Mouse (Mus musculus) hindbrain, postnatal 0 days (tissue): ENCODE results near the gene Eogt. TPM values are rescaled to one million over a fixed set of nuclear protein-coding genes. Genes with fewer than 3 reads are reported as not detected.

Experiments used
- ATAC-seq: fragments of 200-750 bp; cut with Nextera tagmentation; 2 replicates; pipeline ENCODE4 v1.8.0; 2017; ENCODE audit warnings: mild to moderate bottlenecking, moderate TSS enrichment, moderate library complexity
- DNase-seq: peaks from one replicate; pipeline ENCODE4 v3.0.0-alpha.2; 2015; ENCODE audit warnings: low spot score
- H3K27ac ChIP-seq: fragments of 300-500 bp; sonication (generic); 2 replicates; pipeline ENCODE4 v1.5.1; 2014; ENCODE audit warnings: mild to moderate bottlenecking
- H3K27me3 ChIP-seq: fragments of 300-500 bp; sonication (generic); 2 replicates; pipeline ENCODE4 v1.6.1; 2014; ENCODE audit warnings: low read length, mixed read lengths; ENCODE audit not compliant: insufficient read depth
- H3K36me3 ChIP-seq: fragments of 300-500 bp; sonication (generic); 2 replicates; pipeline ENCODE4 v1.6.1; 2014; ENCODE audit warnings: low read length, mixed read lengths; ENCODE audit not compliant: insufficient read depth
- H3K4me1 ChIP-seq: fragments of 300-500 bp; sonication (generic); 2 replicates; pipeline ENCODE4 v1.6.1; 2014; ENCODE audit warnings: antibody characterized with exemption, low read length, mixed read lengths; ENCODE audit not compliant: insufficient read depth
- H3K4me2 ChIP-seq: fragments of 300-500 bp; sonication (generic); 2 replicates; pipeline ENCODE4 v1.6.1; 2014; ENCODE audit warnings: low read depth, mild to moderate bottlenecking, low read length, moderate library complexity, mixed read lengths
- H3K4me3 ChIP-seq: fragments of 300-500 bp; sonication (generic); 2 replicates; pipeline ENCODE4 v1.5.1; 2014; ENCODE audit warnings: low read length
- H3K9ac ChIP-seq: fragments of 300-500 bp; sonication (generic); replicated peaks from 2 replicates; pipeline ENCODE4 v1.6.1; 2014; ENCODE audit warnings: mild to moderate bottlenecking, low read length, moderate library complexity, mixed read lengths
- H3K9me3 ChIP-seq: fragments of 300-500 bp; sonication (generic); 2 replicates; pipeline ENCODE4 v1.6.1; 2016; ENCODE audit warnings: low read length, mixed read lengths
- CTCF ChIP-seq: IDR thresholded peaks from 2 replicates; pipeline ENCODE4 v1.5.1; 2016; ENCODE audit warnings: antibody characterized with exemption, control low read depth, low read depth
- WGBS: fragments of 180-500 bp; shearing (Covaris S2); extraction: QIAGEN DNeasy Blood & Tissue Kit; methylation state at CpG from one replicate; pipeline ENCODE4 v1.1.7; 2014; 5-methylcytosine and 5-hydroxymethylcytosine counted together
- polyA plus RNA-seq: library from polyadenylated mRNA; unstranded; fragments of >200 nt; fragmentation: Nextera tagmentation; extraction: Ambion mirVana; gene quantifications from 2 replicates; pipeline ENCODE4 v1.2.1, GENCODE M21; 2015
- total RNA-seq: library from RNA; depleted of rRNA; stranded (reverse); fragments of >200 nt; gene quantifications from 2 replicates; pipeline ENCODE4 v1.2.3, GENCODE M21; 2014

The Eogt gene
- total and polyA plus RNA-seq, 2 experiments from 2014 or later: 11.4 to 33.7 TPM

DNA sequence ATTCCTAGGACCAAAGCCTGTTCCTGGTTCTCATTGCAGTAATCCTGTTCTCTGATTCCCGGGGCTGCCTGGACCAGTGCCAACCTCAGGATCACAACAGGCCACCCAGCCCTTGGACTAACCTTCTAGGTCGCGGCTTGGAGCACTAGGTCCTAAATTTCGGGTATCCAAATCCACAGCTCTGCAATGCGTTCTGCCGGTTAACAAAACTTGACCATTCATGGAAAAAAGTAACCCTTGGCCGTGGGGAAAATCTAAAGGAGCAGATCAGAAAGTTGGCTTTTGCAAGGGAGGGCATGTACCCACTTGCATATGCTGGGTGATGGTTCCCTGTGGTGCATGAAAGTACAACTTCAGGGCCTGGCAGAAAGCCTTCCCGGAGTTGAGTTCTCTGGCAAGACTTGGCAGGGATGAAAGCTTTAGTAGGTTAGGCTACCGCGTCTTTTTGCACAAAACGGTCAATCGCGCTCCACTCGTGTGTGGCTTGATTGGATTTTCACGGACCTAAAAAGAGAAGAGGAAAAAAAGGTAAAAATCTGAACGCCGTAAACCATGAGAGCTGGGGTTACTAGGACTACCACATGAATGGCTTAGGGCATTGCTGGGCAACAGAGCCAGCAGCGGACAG, 1.1 kb downstream of the Eogt start:
- peak; percentile 72 for ATAC-seq
- Histone ChIP-seq H3K27me3 (no peaks in the 10 kb centered on the region), H3K36me3 (no peaks in the 10 kb centered on the region), H3K9ac (peak overlapping the region; percentile 92), H3K4me2 (peak overlapping the region; percentile 100), H3K4me3 (peak overlapping the region; percentile 62), H3K27ac (peak overlapping the region; percentile 89), H3K4me1 (peaks cover 8% of the 10 kb centered on the region; the same call in 1 of the 2 replicates), H3K9me3 (no peaks in the 10 kb centered on the region)
- 8% methylated on average over 18 of the region's 18 CpGs for WGBS
- no peak for TF ChIP-seq CTCF
- peak; percentile 70 for DNase-seq

DNA sequence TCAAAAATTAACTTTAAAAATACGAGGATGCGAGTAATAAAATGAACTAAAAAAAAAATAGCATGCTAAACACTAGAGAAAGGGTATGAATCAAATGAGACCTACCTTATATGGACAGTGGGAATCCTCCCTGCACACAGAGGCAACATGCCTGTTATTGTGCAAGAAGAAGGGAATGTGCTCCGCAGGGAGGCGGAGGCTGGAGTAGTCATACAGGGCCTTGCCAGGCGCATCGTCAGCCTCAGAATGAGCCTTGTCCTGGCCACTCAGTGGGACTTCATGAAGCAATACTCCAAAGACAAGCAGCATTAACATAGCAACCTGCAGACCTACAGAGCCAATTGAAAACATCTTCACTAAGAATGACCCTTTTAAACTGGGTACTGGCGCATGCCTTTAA, 3.8 kb downstream of the Eogt start:
- WGBS: 84% methylated on average over 7 of the region's 7 CpGs
- Histone ChIP-seq H3K4me2 (no peak overlapping the region), H3K4me1 (peaks cover 8% of the 10 kb centered on the region; the same call in 1 of the 2 replicates)

DNA sequence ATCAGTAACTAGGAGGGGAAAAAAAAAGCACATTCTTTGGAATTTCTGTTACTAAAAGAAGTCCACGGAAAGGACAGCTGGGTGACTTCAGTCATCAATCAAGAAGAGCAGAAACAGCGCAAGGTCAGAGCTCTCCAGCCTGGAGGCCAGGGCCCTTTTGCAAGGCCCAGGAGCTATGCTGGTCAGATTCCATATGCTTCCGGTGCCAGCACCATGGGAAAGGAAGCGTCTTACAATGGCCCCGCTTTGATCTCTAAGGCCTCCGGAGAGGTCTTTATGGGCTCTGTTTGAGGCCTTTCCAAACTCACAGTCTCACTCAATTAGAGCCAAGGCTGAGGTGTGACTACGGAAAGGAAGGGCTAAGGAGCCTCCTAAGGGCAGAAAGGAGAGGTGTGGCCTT, 4.6 kb downstream of the Eogt start:
- DNase-seq: no peak
- H3K4me2 ChIP-seq: no peak overlapping the region
- H3K36me3 ChIP-seq: peaks cover 8% of the 10 kb centered on the region; the same call in 1 of the 2 replicates
- no peak overlapping the region for H3K9ac ChIP-seq
- H3K9me3 ChIP-seq: no peaks in the 10 kb centered on the region
- H3K27me3 ChIP-seq: no peaks in the 10 kb centered on the region
- H3K4me1 ChIP-seq: peaks cover 8% of the 10 kb centered on the region; the same call in 1 of the 2 replicates
- TF ChIP-seq CTCF: no peak
- ATAC-seq: no peak
- no peak overlapping the region for H3K4me3 ChIP-seq
- H3K27ac ChIP-seq: no peak overlapping the region
- 34% methylated on average over 7 of the region's 7 CpGs for WGBS

More for the DNA sequence above, 3.8 kb downstream of the Eogt start:
- no peaks in the 10 kb centered on the region for H3K9me3 ChIP-seq
- no peak for TF ChIP-seq CTCF
- ATAC-seq: no peak
- H3K36me3 ChIP-seq: peaks cover 7% of the 10 kb centered on the region; the same call in 1 of the 2 replicates
- no peak overlapping the region for H3K4me3 ChIP-seq
- H3K9ac ChIP-seq: no peak overlapping the region
- no peaks in the 10 kb centered on the region for H3K27me3 ChIP-seq
- no peak overlapping the region for H3K27ac ChIP-seq
- DNase-seq: no peak

DNA sequence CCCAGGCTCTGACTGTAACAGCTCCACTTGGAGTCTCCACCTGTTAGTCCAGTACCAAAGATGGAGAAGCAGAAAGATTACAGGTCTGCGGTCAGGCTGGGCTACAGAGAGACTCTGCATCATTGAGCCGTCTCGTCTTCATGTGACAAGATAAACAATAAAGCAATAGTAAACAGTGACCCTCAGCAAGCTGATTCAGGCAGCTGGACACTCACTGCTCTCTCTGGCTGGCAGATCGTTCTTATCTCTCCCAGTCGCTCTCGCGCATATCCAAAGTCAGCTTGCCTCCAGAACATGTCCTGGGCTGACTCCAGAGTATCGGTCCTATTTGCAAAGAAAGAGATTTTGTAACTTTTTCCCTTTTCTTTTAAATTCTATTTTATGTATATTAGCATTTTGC, 6.4 kb downstream of the Eogt start:
- H3K27me3 ChIP-seq: no peaks in the 10 kb centered on the region
- H3K4me3 ChIP-seq: no peak overlapping the region
- WGBS: 91% methylated on average over 8 of the region's 8 CpGs
- no peak for TF ChIP-seq CTCF
- no peak overlapping the region for H3K27ac ChIP-seq
- H3K36me3 ChIP-seq: peaks cover 10% of the 10 kb centered on the region; the same call in 1 of the 2 replicates
- DNase-seq (no peak), ATAC-seq (no peak)
- H3K4me2 ChIP-seq: no peak overlapping the region
- H3K9ac ChIP-seq: no peak overlapping the region
- peaks cover 1% of the 10 kb centered on the region; the same call in 1 of the 2 replicates for H3K4me1 ChIP-seq
- no peaks in the 10 kb centered on the region for H3K9me3 ChIP-seq

DNA sequence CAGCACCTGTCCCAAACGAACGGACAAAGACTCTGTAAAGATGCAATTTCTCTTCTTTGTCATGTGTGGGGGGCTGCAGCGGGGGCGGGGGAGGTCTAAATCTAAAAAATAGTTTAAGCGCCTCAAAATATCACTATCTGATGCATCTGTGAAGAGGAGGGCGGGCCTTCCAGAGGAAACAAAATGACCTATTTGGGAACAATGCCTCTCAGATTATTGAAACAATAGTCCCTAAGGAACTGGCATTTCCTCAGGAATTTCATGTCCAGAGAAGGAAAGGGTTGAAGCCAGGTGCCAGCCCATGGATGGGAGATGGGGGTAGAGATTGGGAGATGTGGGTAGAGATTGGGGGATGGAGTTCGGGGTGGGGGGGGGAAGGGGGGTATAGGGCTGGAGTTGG, 7.2 kb downstream of the Eogt start:
- 82% methylated on average over 7 of the region's 7 CpGs for WGBS
- no peaks in the 10 kb centered on the region for H3K4me1 ChIP-seq
- no peak overlapping the region for H3K4me2 ChIP-seq
- ATAC-seq (no peak), DNase-seq (no peak)
- no peak overlapping the region for H3K9ac ChIP-seq
- H3K27ac ChIP-seq: no peak overlapping the region
- H3K4me3 ChIP-seq: no peak overlapping the region
- peaks cover 10% of the 10 kb centered on the region; the same call in 1 of the 2 replicates for H3K36me3 ChIP-seq
- TF ChIP-seq CTCF: no peak
- no peaks in the 10 kb centered on the region for H3K27me3 ChIP-seq
- no peaks in the 10 kb centered on the region for H3K9me3 ChIP-seq

DNA sequence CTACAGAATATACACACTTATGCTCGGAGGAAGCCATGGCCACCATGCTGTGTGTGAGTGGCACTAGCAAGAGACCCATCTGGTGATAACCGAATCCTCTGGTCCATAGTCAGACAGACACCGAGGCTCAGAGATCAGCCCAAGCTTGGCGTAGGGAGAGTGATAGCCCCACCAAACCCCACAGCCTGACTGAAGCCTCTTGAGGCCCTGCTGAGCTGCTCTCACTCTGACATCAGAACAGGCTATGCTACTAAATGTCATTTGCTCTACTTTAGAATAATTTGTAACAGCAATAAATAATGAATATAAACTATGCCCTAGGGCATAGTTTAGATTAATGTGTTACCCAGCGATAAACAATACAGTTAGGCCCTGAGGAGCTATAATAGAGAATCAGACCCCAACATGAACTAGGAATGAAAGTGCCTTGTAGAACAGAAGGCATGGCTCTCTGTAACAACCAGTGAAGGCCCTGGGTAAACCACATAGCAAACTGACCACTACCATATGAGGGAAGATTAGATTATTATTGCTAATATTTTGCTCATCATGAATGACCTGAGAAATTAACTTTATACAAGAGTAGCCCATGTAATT, 16.2 kb downstream of the Eogt start:
- H3K27me3 ChIP-seq: no peaks in the 10 kb centered on the region
- H3K9me3 ChIP-seq: no peaks in the 10 kb centered on the region
- H3K36me3 ChIP-seq: no peaks in the 10 kb centered on the region; the same call in 1 of the 2 replicates
- H3K4me1 ChIP-seq: no peaks in the 10 kb centered on the region
- no peak for DNase-seq
- TF ChIP-seq CTCF: no peak
- ATAC-seq: no peak
- H3K4me2 ChIP-seq: no peak overlapping the region
- WGBS: 70% methylated on average over 5 of the region's 5 CpGs
- H3K9ac ChIP-seq: no peak overlapping the region
- H3K27ac ChIP-seq: no peak overlapping the region
- H3K4me3 ChIP-seq: no peak overlapping the region

DNA sequence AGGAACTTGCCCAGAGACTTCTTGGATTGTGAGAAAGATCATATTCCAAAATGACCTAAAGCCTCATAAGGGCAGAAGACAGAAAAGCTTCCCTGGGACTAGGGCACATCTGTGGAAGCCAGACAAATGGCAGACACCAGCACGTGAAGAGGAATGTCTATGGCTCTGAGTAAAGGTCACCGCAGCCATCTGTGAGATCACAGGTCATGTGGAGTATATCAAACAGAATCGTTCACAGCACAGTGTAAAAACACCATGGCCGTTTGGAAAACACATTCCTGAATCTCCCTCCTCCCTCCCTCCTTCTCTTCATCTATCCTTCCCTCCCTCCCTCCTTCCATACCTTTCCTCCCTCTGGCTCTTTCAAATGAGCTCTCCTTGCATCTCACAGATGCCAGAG, 17.2 kb downstream of the Eogt start:
- DNase-seq (no peak), ATAC-seq (no peak)
- H3K27me3 ChIP-seq: no peaks in the 10 kb centered on the region
- no peak overlapping the region for H3K9ac ChIP-seq
- no peak overlapping the region for H3K4me2 ChIP-seq
- H3K4me3 ChIP-seq: no peak overlapping the region
- no peaks in the 10 kb centered on the region for H3K4me1 ChIP-seq
- no peak overlapping the region for H3K27ac ChIP-seq
- no peaks in the 10 kb centered on the region for H3K9me3 ChIP-seq
- 65% methylated on average over 4 of the region's 4 CpGs for WGBS
- no peaks in the 10 kb centered on the region; the same call in 1 of the 2 replicates for H3K36me3 ChIP-seq
- no peak for TF ChIP-seq CTCF
